Mouse (Mus musculus) thymus, adult 2 months (tissue): Measurements from ENCODE around the gene Slc11a2.
"Not testable (repeated sequence)": the region's sequence is repeated elsewhere in the genome, so short reads cannot be mapped to it uniquely, and the experiment has no call there.

Experiments used
- CTCF ChIP-seq: fragments of 200-500 bp; IDR thresholded peaks from 2 replicates; pipeline ENCODE4 v1.5.1; 2012; ENCODE audit warnings: mild to moderate bottlenecking, control low read depth, low read length, moderate library complexity, borderline replicate concordance; ENCODE audit not compliant: control insufficient read depth, poor library complexity, insufficient read depth; ENCODE audit errors: extremely low read depth
- POLR2A ChIP-seq: fragments of 200-500 bp; IDR thresholded peaks from 2 replicates; pipeline ENCODE4 v1.6.1; 2012; ENCODE audit warnings: mild to moderate bottlenecking, low read length, control low read depth, moderate library complexity; ENCODE audit not compliant: control insufficient read depth, poor library complexity, insufficient read depth; ENCODE audit errors: extremely low read depth

GRCm38 (mm10) chr15:100341314-100341980 is 83.4 kb downstream of the Slc11a2 start:
- TF ChIP-seq POLR2A, CTCF: not testable (repeated sequence)
